Mouse (Mus musculus) skeletal muscle tissue, postnatal 0 days (tissue): ENCODE results near the gene Irak1. TPM values are rescaled to one million over a fixed set of nuclear protein-coding genes. Genes with fewer than 3 reads are reported as not detected.
A peak's percentile ranks its signal among the peaks of the same experiment; 100 is the strongest.

Experiments used
- microRNA counts: library from miRNA; unstranded; fragments of <30 nt; microRNA quantifications from one replicate; lab custom pipeline; 2015
- microRNA-seq, 2 experiments: library from miRNA; unstranded; fragments of <30 nt; microRNA quantifications; one replicate each; pipeline ENCODE4; 2016
- polyA plus RNA-seq: library from polyadenylated mRNA; unstranded; fragments of >200 nt; fragmentation: Nextera tagmentation; extraction: Ambion mirVana; gene quantifications from 2 replicates; pipeline ENCODE4 v1.2.1, GENCODE M21; 2015

The Irak1 gene
- polyA plus RNA-seq, result 37.5 and 40.1 TPM in 2 replicates

GRCm38 (mm10) chrX:74023188-74024049 lies at the start of gene Irak1:
Irak1 (minus strand) TSS chrX:74023918.

GRCm38 (mm10) chrX:73966248-73967176 lies 57.2 kb downstream of the Irak1 start, which contains the start of gene Hcfc1:
Hcfc1 (minus strand) TSS chrX:73966357.

MicroRNA genes within 50 kb of the gene (microRNA counts, 519-probe panel; counts per million panel counts)
- microRNA mmu-miR-718 (lab: Ali Mortazavi, UCI), result 296 counts per million, percentile 58 among the panel's probes with 10 or more counts

Small RNAs within 50 kb of the gene (microRNA-seq; reads per million reads assigned to microRNA genes)
- gene Mir5132 (0.51 to 1.3 reads per million in 2 experiments), gene Mir718 (0 reads per million in 2 experiments)

Other genes with a start within 250 kb of the Irak1 start
- gene Srpk3, start 249.5 kb downstream of the Irak1 start, polyA plus RNA-seq, result 218 and 242 TPM in 2 replicates
- 282 and 317 TPM in 2 replicates for gene Idh3g, start 237.0 kb downstream of the Irak1 start, polyA plus RNA-seq
- gene Ssr4, start 236.9 kb downstream of the Irak1 start, polyA plus RNA-seq, result 163 and 171 TPM in 2 replicates
- gene Pdzd4, start 198.9 kb downstream of the Irak1 start, polyA plus RNA-seq, result 0.16 and 0.26 TPM in 2 replicates
- gene Avpr2, start 131.8 kb downstream of the Irak1 start, polyA plus RNA-seq, result 0.10 TPM in 1 of 2 replicates, not detected in the other
- 0.58 and 0.63 TPM in 2 replicates for gene L1cam, start 127.8 kb downstream of the Irak1 start, polyA plus RNA-seq
- 0.77 and 2.1 TPM in 2 replicates for gene Arhgap4, start 102.0 kb downstream of the Irak1 start, polyA plus RNA-seq
- 94.8 and 99.2 TPM in 2 replicates for gene Naa10, start 102.0 kb downstream of the Irak1 start, polyA plus RNA-seq
- gene Renbp, start 93.1 kb downstream of the Irak1 start, polyA plus RNA-seq, result 18.0 and 21.0 TPM in 2 replicates
- 20.1 and 20.3 TPM in 2 replicates for gene Hcfc1, start 57.6 kb downstream of the Irak1 start, polyA plus RNA-seq
- gene Opn1mw, start 103.5 kb upstream of the Irak1 start, polyA plus RNA-seq, result 0.79 TPM in 1 of 2 replicates, not detected in the other
- gene Mecp2, start 111.4 kb upstream of the Irak1 start, polyA plus RNA-seq, result 14.6 and 14.9 TPM in 2 replicates
- not detected in 2 replicates for gene Tex28, start 143.9 kb upstream of the Irak1 start, polyA plus RNA-seq
- not detected in 2 replicates for gene Tktl1, start 153.3 kb upstream of the Irak1 start, polyA plus RNA-seq
- gene Flna, start 225.9 kb upstream of the Irak1 start, polyA plus RNA-seq, result 55.4 and 60.8 TPM in 2 replicates
- gene Emd, start 230.8 kb upstream of the Irak1 start, polyA plus RNA-seq, result 8.9 and 9.7 TPM in 2 replicates
- gene Rpl10, start 246.9 kb upstream of the Irak1 start, polyA plus RNA-seq, result 431 and 454 TPM in 2 replicates